Mouse (Mus musculus) liver, adult 2 months (tissue): ENCODE results near the gene Me1.

ENCODE experiments used
- CTCF ChIP-seq: fragments of 200-500 bp; IDR thresholded peaks from 2 replicates; pipeline ENCODE4 v1.5.1; 2011; ENCODE audit warnings: low read depth, low read length, control low read depth
- POLR2A ChIP-seq: fragments of 200-500 bp; IDR thresholded peaks from 2 replicates; pipeline ENCODE4 v1.6.1; 2011; ENCODE audit warnings: low read length, control low read depth; ENCODE audit not compliant: insufficient read depth; ENCODE audit errors: extremely low read depth

GRCm38 (mm10) chr9:86661679-86662078, 34.1 kb downstream of the Me1 start:
- TF ChIP-seq CTCF (peak; percentile 39; the same call in 1 of the 2 replicates), POLR2A (no peak)
